Mouse (Mus musculus) lung, adult 2 months (tissue): ENCODE results near the gene Usp2.

Experiments
- CTCF ChIP-seq: fragments of 200-500 bp; IDR thresholded peaks from 2 replicates; pipeline ENCODE4 v1.5.1; 2011; ENCODE audit warnings: mild to moderate bottlenecking, low read length, control low read depth; ENCODE audit not compliant: insufficient read depth
- POLR2A ChIP-seq: fragments of 200-500 bp; IDR thresholded peaks from 2 replicates; pipeline ENCODE4 v1.6.1; 2011; ENCODE audit warnings: low read depth, mild to moderate bottlenecking, control low read depth, low read length, borderline replicate concordance; ENCODE audit errors: extremely low read depth

DNA sequence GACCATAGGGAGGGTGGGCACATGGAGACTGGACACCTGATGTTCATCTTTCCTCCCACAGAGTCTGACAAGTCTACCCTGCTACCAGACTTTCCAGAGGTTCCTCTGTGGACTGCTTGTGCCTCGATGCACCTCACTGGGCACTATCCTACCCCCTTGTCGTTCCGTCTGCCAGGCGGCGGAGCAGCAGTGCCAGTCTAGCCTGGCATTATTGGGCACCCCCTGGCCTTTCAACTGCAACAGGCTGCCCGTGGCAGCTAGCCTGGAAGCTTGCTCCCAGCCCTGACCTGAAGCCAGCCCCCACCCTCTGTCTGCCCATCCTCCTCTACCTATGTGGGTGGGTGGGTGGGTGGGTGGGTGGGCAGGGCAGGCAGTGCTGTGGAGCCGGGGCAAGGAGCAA is 39.4 kb downstream of the Usp2 start:
- TF ChIP-seq CTCF (no peak), POLR2A (no peak)
